Comparison of ENCODE assay signal across 24 mouse cellular contexts in the genomic region with DNA sequence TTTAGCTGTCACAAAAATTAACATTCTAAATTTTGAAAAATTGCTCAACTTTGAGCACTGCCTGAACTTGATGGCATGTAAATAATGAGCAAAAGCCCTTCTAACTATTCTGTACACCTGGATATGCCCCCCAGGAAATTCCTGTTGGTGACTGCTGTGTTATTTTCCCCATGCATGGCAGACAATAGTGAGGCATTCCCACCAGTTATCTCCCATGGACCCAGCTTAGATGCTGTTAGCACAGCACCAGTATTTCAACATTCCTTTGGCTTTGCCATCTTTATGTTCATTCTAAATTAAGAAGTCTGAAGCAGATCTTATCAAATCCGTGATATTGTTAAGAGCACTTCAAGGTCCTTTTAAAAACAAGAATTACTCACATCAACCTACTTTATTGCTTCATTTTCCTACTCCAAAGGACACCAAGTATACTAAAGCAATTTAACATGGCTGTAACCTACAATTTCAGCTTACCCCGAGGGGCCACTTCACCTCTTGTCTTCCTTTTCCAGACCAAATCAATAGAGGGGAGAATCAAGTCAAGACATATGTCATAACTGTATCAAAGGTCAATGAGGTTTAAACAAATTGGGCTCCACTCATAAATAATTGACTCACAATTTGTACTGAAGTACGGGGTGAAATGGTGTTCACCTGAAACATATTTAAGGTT. TPM values are rescaled to one million over a fixed set of nuclear protein-coding genes. Genes with fewer than 3 reads are reported as not detected.
DNase-seq lines count a peak whose midpoint lies in the region; ATAC-seq and TF ChIP-seq lines count a peak whose summit lies in the region.
"Had no signal": no experiment of that assay in that cellular context is flagged by ENCODE, and none has a peak within 500 bp of the region (broad histone marks: within the 10 kb centered on the region; RNA-seq: fewer than 3 reads in every experiment).

No protein-coding gene starts in this region.

- H3K9ac ChIP-seq in embryonic facial prominence, embryonic 14.5 days (ENCODE audit: low read depth, low read length): no peak overlapping the region
- H3K9ac ChIP-seq in lung, postnatal 0 days (replicated peaks; ENCODE audit: low read depth): no peak overlapping the region
- no peak overlapping the region for H3K9ac ChIP-seq in intestine, embryonic 16.5 days (ENCODE audit: low read depth, low read length)
- no peak overlapping the region for H3K9ac ChIP-seq in liver, postnatal 0 days (replicated peaks)
- H3K9ac ChIP-seq: embryonic facial prominence, embryonic 13.5 days; forebrain, embryonic 13.5 days; forebrain, embryonic 15.5 days had no signal

- 66% methylated on average over 3 of the region's 3 CpGs for WGBS in embryonic facial prominence, embryonic 14.5 days
- 70% methylated on average over 3 of the region's 3 CpGs for WGBS in embryonic facial prominence, embryonic 10.5 days
- WGBS in lung, postnatal 0 days: 50% methylated on average over 3 of the region's 3 CpGs
- WGBS in intestine, embryonic 16.5 days: 48% methylated on average over 3 of the region's 3 CpGs
- WGBS in liver, postnatal 0 days (ENCODE audit: insufficient replicate concordance): 67% methylated on average over 3 of the region's 3 CpGs

- no peaks in the 10 kb centered on the region for H3K36me3 ChIP-seq in embryonic facial prominence, embryonic 14.5 days (ENCODE audit: control insufficient read depth, insufficient read depth, low read length)
- H3K36me3 ChIP-seq in embryonic facial prominence, embryonic 10.5 days (replicated peaks): no peaks in the 10 kb centered on the region
- no peaks in the 10 kb centered on the region for H3K36me3 ChIP-seq in lung, postnatal 0 days (ENCODE audit: insufficient read depth, low read length)
- no peaks in the 10 kb centered on the region for H3K36me3 ChIP-seq in intestine, embryonic 16.5 days (ENCODE audit: control insufficient read depth, insufficient read depth, low read length)
- no peaks in the 10 kb centered on the region for H3K36me3 ChIP-seq in liver, postnatal 0 days (replicated peaks; ENCODE audit: insufficient read depth, low read length)
- H3K36me3 ChIP-seq: embryonic facial prominence, embryonic 13.5 days; forebrain, embryonic 15.5 days; G1E had no signal

- H3K4me1 ChIP-seq in embryonic facial prominence, embryonic 14.5 days (ENCODE audit: control insufficient read depth, insufficient read depth, low read length): no peaks in the 10 kb centered on the region
- no peaks in the 10 kb centered on the region for H3K4me1 ChIP-seq in embryonic facial prominence, embryonic 10.5 days
- no peaks in the 10 kb centered on the region for H3K4me1 ChIP-seq in lung, postnatal 0 days (ENCODE audit: insufficient read depth, low read depth, low read length)
- H3K4me1 ChIP-seq in intestine, embryonic 16.5 days (ENCODE audit: control insufficient read depth, insufficient read depth, low read length): 0 out of 2 replicates have a peak, but pooled peaks cover 3% of the 10 kb centered on the region
- no peaks in the 10 kb centered on the region for H3K4me1 ChIP-seq in liver, postnatal 0 days (ENCODE audit: insufficient read depth)
- H3K4me1 ChIP-seq: embryonic facial prominence, embryonic 13.5 days; forebrain, embryonic 13.5 days; forebrain, embryonic 15.5 days had no signal

- DNase-seq in embryonic facial prominence, embryonic 14.5 days (ENCODE audit: low spot score): peak; percentile 53
- DNase-seq in embryonic facial prominence, embryonic 10.5 days (ENCODE audit: low spot score): no peak
- peak; percentile 46 for DNase-seq in lung, postnatal 0 days (ENCODE audit: low spot score)
- no peak for DNase-seq in lung, postnatal 4 days
- DNase-seq in right cerebral cortex, postnatal 4 days: no peak
- DNase-seq in liver, postnatal 0 days: no peak
- DNase-seq: adrenal gland, adult 8-10 months; adrenal gland, postnatal 14 days; adrenal gland, postnatal 36 days; B cell, adult 2 months; cerebellum, adult 11-12 months; cerebellum, adult 2 months; cerebellum, adult 9-10 months; cerebellum, postnatal 10 days; cerebellum, postnatal 25 days had no signal

- no peak overlapping the region for H3K4me2 ChIP-seq in embryonic facial prominence, embryonic 14.5 days (ENCODE audit: low read depth, low read length)
- H3K4me2 ChIP-seq in lung, postnatal 0 days (replicated peaks; ENCODE audit: low read depth, low read length): no peak overlapping the region
- no peak overlapping the region for H3K4me2 ChIP-seq in intestine, embryonic 16.5 days (ENCODE audit: low read depth, low read length)
- no peak overlapping the region for H3K4me2 ChIP-seq in liver, postnatal 0 days (ENCODE audit: low read depth, low read length)
- H3K4me2 ChIP-seq: embryonic facial prominence, embryonic 13.5 days; forebrain, embryonic 13.5 days; forebrain, embryonic 15.5 days had no signal

- TF ChIP-seq EP300 in lung, postnatal 0 days (IDR thresholded peaks at IDR 0.05): peak; percentile 42; the same call in 1 of the 2 replicates
- TF ChIP-seq EP300 in liver, postnatal 0 days (IDR thresholded peaks at IDR 0.05; ENCODE audit: low read depth): no peak

- no peak overlapping the region for H3K27ac ChIP-seq in embryonic facial prominence, embryonic 14.5 days (replicated peaks; ENCODE audit: low read depth, low read length)
- no peak overlapping the region for H3K27ac ChIP-seq in embryonic facial prominence, embryonic 10.5 days (replicated peaks)
- no peak overlapping the region for H3K27ac ChIP-seq in lung, postnatal 0 days (ENCODE audit: low read length)
- no peak overlapping the region for H3K27ac ChIP-seq in intestine, embryonic 16.5 days (ENCODE audit: low read length)
- no peak overlapping the region for H3K27ac ChIP-seq in liver, postnatal 0 days (ENCODE audit: low read depth)
- H3K27ac ChIP-seq: embryonic facial prominence, embryonic 13.5 days; forebrain, embryonic 13.5 days; forebrain, embryonic 15.5 days had no signal

- ATAC-seq in embryonic facial prominence, embryonic 14.5 days (ENCODE audit: low read depth): 0 out of 2 replicates have a peak, but pooled peaks have one; percentile 18
- no peak; the same call in 1 of the 2 replicates for ATAC-seq in lung, postnatal 0 days
- peak; percentile 89 for ATAC-seq in intestine, embryonic 16.5 days
- ATAC-seq in liver, postnatal 0 days: no peak
- ATAC-seq: activated CD4-positive, CD25-positive, alpha-beta regulatory T cell, adult 4 months; CD4-positive, CD25-positive, alpha-beta regulatory T cell, adult 4 months; forebrain, embryonic 13.5 days; forebrain, embryonic 15.5 days; Patski had no signal

- H3K9me3 ChIP-seq in embryonic facial prominence, embryonic 14.5 days (ENCODE audit: control insufficient read depth, low read length): peaks cover 3% of the 10 kb centered on the region; the same call in 1 of the 2 replicates
- H3K9me3 ChIP-seq in embryonic facial prominence, embryonic 10.5 days: no peaks in the 10 kb centered on the region
- no peaks in the 10 kb centered on the region for H3K9me3 ChIP-seq in lung, postnatal 0 days (ENCODE audit: low read length)
- H3K9me3 ChIP-seq in intestine, embryonic 16.5 days (ENCODE audit: control insufficient read depth, low read length): no peaks in the 10 kb centered on the region
- H3K9me3 ChIP-seq in liver, postnatal 0 days (ENCODE audit: low read length): no peaks in the 10 kb centered on the region
- H3K9me3 ChIP-seq: embryonic facial prominence, embryonic 13.5 days; forebrain, embryonic 13.5 days; forebrain, embryonic 15.5 days; G1E had no signal

- H3K27me3 ChIP-seq in embryonic facial prominence, embryonic 14.5 days (replicated peaks; ENCODE audit: control insufficient read depth, insufficient read depth, low read length): no peaks in the 10 kb centered on the region
- no peaks in the 10 kb centered on the region for H3K27me3 ChIP-seq in embryonic facial prominence, embryonic 10.5 days (replicated peaks; ENCODE audit: low read depth, poor library complexity, severe bottlenecking)
- no peaks in the 10 kb centered on the region for H3K27me3 ChIP-seq in lung, postnatal 0 days (replicated peaks; ENCODE audit: insufficient read depth, low read length)
- H3K27me3 ChIP-seq in intestine, embryonic 16.5 days (replicated peaks; ENCODE audit: control insufficient read depth, insufficient read depth, low read length): no peaks in the 10 kb centered on the region
- H3K27me3 ChIP-seq in liver, postnatal 0 days (ENCODE audit: insufficient read depth, low read length): no peaks in the 10 kb centered on the region
- H3K27me3 ChIP-seq: CH12.LX; embryonic facial prominence, embryonic 13.5 days; forebrain, embryonic 13.5 days; forebrain, embryonic 15.5 days; Patski had no signal

- H3K4me3 ChIP-seq in embryonic facial prominence, embryonic 14.5 days (ENCODE audit: low read depth, low read length): no peak overlapping the region
- no peak overlapping the region for H3K4me3 ChIP-seq in embryonic facial prominence, embryonic 10.5 days
- no peak overlapping the region for H3K4me3 ChIP-seq in lung, postnatal 0 days (ENCODE audit: low read depth, low read length)
- no peak overlapping the region for H3K4me3 ChIP-seq in intestine, embryonic 16.5 days (ENCODE audit: low read length)
- no peak overlapping the region for H3K4me3 ChIP-seq in liver, postnatal 0 days (ENCODE audit: low read depth, low read length)
- H3K4me3 ChIP-seq: embryonic facial prominence, embryonic 13.5 days; forebrain, embryonic 13.5 days; forebrain, embryonic 15.5 days had no signal

- no peak for TF ChIP-seq CTCF in lung, postnatal 0 days (IDR thresholded peaks at IDR 0.05)
- no peak for TF ChIP-seq CTCF in liver, postnatal 0 days (IDR thresholded peaks at IDR 0.05; ENCODE audit: low read depth)

RNA-seq across cellular contexts. Expression of gene BC052040, which starts 19.2 kb away (rescaled TPM):
- 9.8 and 10.6 TPM in 2 replicates for polyA plus RNA-seq in embryonic facial prominence, embryonic 14.5 days (2014; fragmentation: Nextera tagmentation; extraction: Ambion mirVana)
- 20.8 and 22.8 TPM in 2 replicates for polyA plus RNA-seq in embryonic facial prominence, embryonic 10.5 days (2016; fragmentation: Nextera tagmentation; extraction: Ambion mirVana)
- polyA plus RNA-seq in lung, postnatal 0 days (2015; fragmentation: Nextera tagmentation; extraction: Ambion mirVana): 1.6 and 2.3 TPM in 2 replicates
- 14.2 and 14.8 TPM in 2 replicates for polyA plus RNA-seq in intestine, embryonic 16.5 days (2015; fragmentation: Nextera tagmentation; extraction: Ambion mirVana)
- polyA plus RNA-seq in liver, postnatal 0 days (2015; fragmentation: Nextera tagmentation; extraction: Ambion mirVana): 4.1 and 4.4 TPM in 2 replicates

Comparison
In these comparisons a context has a peak if more than half of its experiments do, and no peak if none do; other contexts are left out.
1. DNase-seq: peak in embryonic facial prominence, embryonic 14.5 days (single experiment) and lung, postnatal 0 days (single experiment); none in embryonic facial prominence, embryonic 10.5 days (single experiment), lung, postnatal 4 days (0 of 2), right cerebral cortex, postnatal 4 days (single experiment) and liver, postnatal 0 days (single experiment).
2. ATAC-seq: peak in embryonic facial prominence, embryonic 14.5 days (single experiment) and intestine, embryonic 16.5 days (single experiment); none in lung, postnatal 0 days (single experiment) and liver, postnatal 0 days (single experiment).